Mouse (Mus musculus) layer of hippocampus, adult 2 months (tissue): ENCODE data around the gene Camta1. TPM values are rescaled to one million over a fixed set of nuclear protein-coding genes. Genes with fewer than 3 reads are reported as not detected.

Experiments used
- DNase-seq, 2 experiments: peaks; one replicate each; pipeline ENCODE4 v3.0.0; 2022; ENCODE audit warnings: low spot score in 2 of 2
- H3K27ac ChIP-seq: fragments of 200-600 bp; 2 replicates; pipeline ENCODE4 v1.8.1; 2022
- H3K4me3 ChIP-seq: fragments of 200-600 bp; 2 replicates; pipeline ENCODE4 v1.8.1; 2022; ENCODE audit warnings: mild to moderate bottlenecking
- CTCF ChIP-seq: fragments of 200-600 bp; conservative IDR thresholded peaks from 2 replicates; pipeline ENCODE4 v1.8.1; 2022; ENCODE audit warnings: antibody characterized with exemption, mild to moderate bottlenecking, moderate library complexity
- total RNA-seq, 2 experiments: library from RNA; stranded (reverse); gene quantifications; 2 replicates each; pipeline ENCODE4 v1.2.3; 2021

Gene Camta1
- total RNA-seq, 2 experiments from 2014 or later, result 275 to 294 TPM

DNA sequence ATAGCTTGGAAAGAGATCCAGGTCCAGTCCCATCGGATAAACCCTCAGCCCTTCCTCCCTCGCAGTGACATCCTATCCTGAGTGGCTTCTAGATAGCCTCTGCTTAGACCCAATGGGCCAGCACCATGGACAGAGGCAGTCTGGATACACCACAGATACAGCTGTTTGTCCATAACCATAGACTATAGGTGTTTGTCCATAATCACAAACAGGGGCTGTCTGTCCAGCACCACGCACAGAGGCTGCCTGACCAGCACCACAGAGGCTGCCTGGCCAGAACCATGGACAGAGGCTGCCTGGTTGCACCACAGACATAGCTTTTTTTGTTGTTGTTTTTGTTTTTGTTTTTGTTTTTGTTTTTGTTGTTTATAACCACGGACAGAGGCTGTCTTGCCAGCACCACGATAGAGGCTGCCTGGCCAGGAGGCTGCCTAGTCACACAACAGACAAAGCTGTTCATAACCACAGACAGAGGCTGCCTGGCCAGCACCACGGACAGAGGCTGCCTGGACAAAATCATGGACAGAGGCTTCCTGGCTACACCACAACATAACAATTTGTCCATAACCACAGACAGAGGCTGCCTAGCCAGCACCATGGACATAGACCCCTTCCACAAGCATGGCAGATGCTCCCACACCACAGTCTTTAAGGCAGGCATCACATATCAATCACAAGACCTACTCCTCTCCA lies 572.6 kb downstream of the Camta1 start:
- TF ChIP-seq CTCF, result no peak
- Histone ChIP-seq H3K4me3 (no peak overlapping the region), H3K27ac (no peak overlapping the region)
- DNase-seq, result no peak

DNA sequence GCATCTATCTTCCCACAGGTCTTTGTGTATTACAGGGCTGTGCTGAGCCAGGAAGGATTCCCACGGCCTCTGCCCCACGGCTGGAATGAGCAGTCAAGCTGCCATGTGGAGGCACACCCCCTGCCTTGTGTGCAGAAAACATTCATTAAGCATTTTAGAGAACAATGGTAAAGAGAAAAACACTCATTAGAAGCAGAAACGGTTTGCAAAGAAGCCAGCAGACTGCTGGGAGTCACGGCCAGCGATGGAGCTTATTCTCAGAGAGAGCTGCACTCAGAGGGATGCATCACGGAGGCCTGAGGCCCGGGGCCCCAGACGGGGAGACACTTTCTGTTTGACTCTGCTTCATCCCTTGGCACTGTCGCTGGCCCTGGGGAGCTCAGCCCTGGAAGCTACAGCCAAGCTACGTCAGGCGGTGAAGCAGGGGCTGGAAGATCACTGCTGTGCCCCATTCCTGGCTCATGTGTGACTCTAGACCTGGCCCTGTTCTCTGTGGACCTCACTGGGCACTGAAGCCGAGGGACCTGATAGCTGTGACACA lies 575.7 kb downstream of the Camta1 start:
- no peak overlapping the region for H3K27ac ChIP-seq
- no peak for DNase-seq

DNA sequence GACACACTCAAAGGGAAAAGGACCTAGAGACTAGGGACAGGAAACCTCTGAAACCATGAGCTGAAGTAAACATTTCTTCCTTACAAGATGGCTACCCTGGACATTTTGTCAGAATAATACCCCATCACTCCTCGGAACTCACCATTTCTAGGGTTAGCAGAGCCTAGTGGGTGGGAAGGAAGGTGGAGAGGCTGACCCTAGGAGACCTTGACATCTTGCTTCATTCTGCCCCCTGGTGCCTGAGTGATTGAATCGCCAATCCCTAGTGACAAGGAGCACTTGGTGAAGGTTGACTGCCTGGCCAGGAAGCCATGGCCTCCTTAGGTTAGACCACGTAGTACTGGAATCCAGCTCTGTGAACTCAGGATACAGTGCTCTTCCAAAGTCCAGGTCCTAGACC lies 576.2 kb downstream of the Camta1 start:
- no peak overlapping the region for H3K4me3 ChIP-seq
- no peak for DNase-seq
- H3K27ac ChIP-seq, result no peak overlapping the region
- peak; percentile 38 for TF ChIP-seq CTCF

More for the DNA sequence above, 575.7 kb downstream of the Camta1 start:
- no peak for TF ChIP-seq CTCF
- H3K4me3 ChIP-seq, result no peak overlapping the region

DNA sequence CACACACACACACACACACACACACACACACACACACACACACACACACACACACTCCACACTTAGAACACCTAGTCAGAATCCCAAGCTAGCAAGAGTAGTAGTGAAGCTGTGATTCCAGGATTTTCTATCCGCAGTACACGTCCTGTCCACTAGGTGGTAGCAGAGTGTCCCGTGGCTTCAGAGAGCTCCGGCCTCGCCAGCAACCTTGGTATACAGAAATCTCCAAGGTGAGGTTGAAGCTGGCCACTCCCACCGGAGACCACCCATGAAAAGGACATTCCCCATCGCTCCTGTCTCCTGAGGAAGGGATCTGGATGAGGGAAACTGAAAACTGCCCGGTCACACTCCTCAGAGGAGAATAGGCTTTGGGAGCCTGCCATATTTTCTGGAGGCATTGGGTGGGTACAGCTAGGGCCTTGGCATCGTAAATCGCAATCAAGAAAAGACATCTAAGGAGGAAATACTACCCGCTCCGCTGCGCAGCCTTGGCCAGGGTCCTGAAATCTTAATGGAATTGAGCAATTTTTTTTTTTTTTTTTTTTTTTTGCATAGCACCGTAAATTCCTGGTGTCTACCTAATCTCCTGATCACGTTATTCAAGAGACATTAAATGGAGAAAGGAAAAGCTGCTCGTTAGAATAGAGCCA lies 578.5 kb downstream of the Camta1 start:
- Histone ChIP-seq H3K4me3 (no peak overlapping the region; the same call in 1 of the 2 replicates), H3K27ac (no peak overlapping the region)
- peak; percentile 80 for TF ChIP-seq CTCF
- peak; percentile 55 to 77 for DNase-seq

DNA sequence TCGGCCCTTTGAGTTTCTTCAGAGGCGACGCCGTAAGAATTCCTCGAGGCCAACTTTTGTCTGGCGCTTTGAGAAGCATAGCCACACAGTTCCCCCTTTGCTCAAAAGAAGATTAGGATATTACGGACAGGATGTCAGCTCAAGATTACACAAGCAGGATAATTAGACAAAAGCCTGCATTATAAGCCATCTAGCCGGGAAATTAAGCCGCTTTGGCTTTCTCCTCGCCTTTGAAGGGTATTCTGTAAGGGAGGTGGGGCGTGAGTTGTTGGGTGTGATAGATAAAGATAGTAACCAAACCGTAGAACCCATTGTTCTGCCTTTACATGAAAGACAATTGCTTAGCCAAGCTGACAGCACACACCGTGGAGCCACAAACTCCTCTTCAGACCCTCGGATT lies 579.6 kb downstream of the Camta1 start:
- TF ChIP-seq CTCF, result no peak
- no peak for DNase-seq
- no peak overlapping the region for H3K27ac ChIP-seq

DNA sequence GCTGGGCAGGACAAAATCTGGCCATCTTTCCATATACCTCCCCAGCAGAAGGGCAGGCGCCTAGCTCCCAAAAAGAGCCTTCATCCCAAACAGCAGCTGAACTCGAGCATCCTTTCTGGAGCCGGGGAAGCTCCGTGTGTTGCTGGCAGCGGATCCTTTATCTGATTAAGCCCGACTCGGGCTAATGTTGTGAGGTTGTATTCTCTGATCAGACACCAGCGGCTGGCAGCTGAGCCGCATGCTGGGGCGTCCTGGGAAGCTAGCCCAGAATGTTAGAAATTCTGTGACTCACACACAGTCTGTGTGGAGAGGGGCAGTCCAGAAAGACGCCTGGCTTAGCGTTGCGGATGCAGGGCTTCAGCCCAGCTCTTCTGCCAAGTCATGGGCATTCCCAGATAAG lies 586.4 kb downstream of the Camta1 start:
- DNase-seq, result peak; percentile 82 to 91
- peak overlapping the region; percentile 51; the same call in 1 of the 2 replicates for H3K27ac ChIP-seq
- TF ChIP-seq CTCF, result no peak; the same call in 1 of the 2 replicates

More for the DNA sequence above, 579.6 kb downstream of the Camta1 start:
- H3K4me3 ChIP-seq, result no peak overlapping the region

DNA sequence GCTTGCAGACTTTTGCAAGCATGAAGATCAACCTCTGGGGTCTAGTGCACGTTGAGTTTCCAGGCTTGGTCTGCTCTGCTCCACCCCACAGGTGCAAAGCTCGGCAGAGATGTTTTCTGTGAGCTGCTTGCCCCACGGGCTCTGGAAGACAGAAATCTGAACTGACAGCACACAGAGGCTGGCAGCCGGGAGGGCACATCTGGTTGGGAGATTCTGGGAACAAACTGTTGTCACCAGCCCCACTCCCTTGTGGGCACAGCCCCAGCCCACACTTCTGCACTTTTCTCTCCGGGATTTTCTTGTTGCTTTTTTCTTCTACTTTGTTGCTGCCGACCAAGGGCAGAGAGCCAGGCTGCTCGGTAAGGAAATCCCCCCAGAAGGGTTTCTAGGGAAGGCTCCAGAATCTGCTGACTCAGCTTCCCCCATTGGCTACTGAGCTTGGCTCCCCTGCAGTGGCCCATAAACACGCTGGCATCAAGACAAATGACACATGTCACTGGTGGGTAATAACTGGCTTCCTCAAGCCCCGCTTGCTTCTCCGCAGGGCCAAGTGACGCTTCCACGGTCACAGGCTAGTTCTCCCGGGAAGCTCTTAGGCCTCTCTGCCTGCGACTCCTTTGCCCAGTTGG lies 597.8 kb downstream of the Camta1 start:
- no peak for DNase-seq
- H3K27ac ChIP-seq, result no peak overlapping the region
- no peak for TF ChIP-seq CTCF
- no peak overlapping the region for H3K4me3 ChIP-seq

More for the DNA sequence above, 586.4 kb downstream of the Camta1 start:
- H3K4me3 ChIP-seq, result no peak overlapping the region

DNA sequence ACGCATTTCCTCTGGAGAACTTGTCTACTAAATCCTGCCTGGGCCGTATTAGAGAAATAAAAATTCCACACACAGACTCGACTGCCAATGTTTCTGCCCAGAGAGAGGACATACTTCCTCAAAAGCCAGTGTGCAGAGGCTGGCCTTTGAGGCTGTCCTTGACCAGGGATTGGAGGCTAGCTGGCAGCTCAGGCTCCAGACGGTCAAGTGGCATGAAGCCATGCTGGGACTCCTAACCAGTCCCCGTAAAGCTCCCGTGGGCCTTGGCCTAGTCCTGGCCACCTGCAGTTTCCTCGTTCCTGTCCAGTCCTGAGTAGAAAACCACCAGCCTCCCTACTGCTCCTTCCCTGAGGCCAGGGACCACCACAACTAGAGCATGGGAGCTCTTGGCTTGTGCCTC lies 598.6 kb downstream of the Camta1 start:
- no peak overlapping the region for H3K4me3 ChIP-seq
- H3K27ac ChIP-seq, result no peak overlapping the region
- TF ChIP-seq CTCF, result no peak
- no peak for DNase-seq

DNA sequence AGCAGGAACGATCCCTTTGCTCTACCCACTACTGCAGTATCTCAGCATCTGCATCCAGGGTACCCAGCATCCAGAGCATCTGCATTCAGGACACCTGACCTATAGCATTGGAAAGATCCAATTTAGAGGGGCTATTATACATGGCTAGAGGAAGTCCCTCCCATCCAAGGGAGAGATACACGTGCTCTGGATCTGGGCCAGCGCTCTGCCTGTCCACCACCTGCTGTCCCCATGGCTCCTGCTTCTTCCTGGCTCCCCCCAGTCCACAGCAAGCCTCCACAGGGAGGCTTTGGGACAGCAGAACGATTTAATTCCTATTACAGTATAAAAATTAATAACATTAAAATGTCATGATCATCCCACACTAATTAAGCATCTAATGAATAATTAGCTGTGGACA lies 605.1 kb downstream of the Camta1 start:
- TF ChIP-seq CTCF, result no peak
- DNase-seq, result no peak
- Histone ChIP-seq H3K27ac (no peak overlapping the region), H3K4me3 (no peak overlapping the region)

DNA sequence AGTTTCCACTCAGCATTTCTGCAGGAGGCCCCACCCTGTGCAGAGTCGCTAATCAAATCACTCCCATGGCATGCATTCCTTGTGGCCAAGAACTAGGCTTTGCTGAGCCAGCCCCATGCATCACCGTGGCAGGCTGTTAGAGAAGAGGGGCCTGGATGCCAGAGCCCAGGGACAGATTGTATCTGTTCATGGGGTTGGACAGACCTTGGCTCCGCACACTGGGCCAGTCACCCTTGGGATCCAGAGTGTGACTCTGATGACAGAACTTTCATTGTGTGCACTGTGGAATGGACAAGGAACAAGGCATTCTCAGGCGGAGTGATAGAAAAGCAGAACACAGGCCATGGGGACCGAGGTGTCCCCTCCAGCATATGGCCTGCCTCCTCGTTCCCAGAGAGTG lies 610.9 kb downstream of the Camta1 start:
- no peak for TF ChIP-seq CTCF
- H3K27ac ChIP-seq, result no peak overlapping the region
- no peak for DNase-seq
- H3K4me3 ChIP-seq, result no peak overlapping the region

DNA sequence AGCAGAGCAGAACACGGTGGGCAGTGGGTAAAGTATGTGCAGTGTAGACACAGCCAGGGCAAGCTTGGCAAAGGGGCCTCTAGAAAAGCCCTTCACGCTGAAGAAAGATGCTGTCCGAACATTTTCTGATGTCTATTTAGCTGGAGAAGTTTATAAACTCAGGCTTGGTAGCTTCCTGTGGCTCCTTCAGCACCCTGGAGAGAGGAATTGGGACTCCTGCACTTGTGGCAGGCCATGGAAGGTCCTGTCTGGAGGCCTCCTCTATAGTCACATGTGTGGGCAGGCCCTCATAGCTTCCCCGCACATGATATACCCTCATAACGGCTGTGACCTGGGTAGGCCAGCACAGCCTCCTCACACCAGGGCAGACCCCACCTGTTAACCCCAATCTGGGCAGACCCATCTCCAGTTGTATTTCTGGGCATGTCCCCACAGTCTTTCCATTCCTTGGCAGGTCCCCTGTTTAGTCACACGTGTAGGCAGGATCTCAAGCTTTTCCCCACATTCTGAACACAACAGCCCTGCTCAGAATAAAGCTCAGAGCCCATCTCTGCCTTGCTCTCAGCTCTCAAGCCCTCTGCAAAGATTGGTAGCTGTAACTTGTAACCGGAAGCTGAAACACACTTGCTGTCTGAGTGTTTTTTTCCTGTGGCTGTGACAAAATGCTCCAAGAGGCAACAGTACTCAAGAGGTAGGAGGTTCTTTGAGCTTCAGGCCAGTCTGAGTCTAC lies 616.4 kb downstream of the Camta1 start:
- no peak for TF ChIP-seq CTCF
- DNase-seq, result no peak
- Histone ChIP-seq H3K27ac (no peak overlapping the region), H3K4me3 (no peak overlapping the region)

DNA sequence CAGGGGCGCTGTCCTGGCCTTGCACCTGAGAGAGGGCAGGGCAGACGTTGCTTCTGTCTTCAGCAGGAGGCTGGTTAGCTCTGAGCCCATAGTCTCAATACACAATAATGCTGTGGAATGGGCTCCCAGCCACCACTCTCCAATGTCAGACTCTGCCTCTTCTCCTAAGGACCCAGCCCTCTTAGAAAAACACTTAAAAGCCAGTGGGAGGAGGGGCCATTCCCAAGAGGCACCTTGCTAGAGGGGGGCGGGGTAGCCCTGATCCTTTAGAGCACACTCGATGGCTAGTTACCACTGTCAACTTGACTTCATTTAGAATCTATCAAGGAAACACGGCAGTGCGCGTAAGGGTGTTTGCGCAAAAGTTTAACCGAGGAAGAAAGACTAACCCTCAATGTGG lies 618.2 kb downstream of the Camta1 start:
- no peak for TF ChIP-seq CTCF
- DNase-seq, result no peak
- Histone ChIP-seq H3K27ac (no peak overlapping the region), H3K4me3 (no peak overlapping the region)

DNA sequence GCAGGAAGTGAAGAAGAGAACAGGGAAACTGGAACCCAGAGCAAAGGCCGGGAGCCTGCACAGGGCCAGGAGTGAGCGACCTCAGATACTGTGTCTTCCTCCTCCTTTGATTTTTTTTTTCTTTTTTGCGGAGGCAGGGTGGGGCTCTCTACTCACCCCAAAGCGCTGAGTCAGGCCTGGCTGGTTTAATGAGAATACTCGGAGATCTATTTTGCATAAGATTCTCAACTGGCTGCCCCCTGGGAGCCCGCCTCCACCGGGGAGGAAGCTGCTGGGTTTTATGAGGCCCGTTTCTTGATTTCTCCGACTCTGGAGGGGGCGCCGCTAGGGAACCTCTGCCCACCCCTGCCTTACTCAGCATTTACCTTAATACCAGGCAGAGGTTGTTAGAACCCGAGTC lies 618.9 kb downstream of the Camta1 start:
- TF ChIP-seq CTCF, result no peak
- DNase-seq, result no peak
- Histone ChIP-seq H3K27ac (no peak overlapping the region), H3K4me3 (no peak overlapping the region)
